ENCODE assay signal across 16 mouse cellular contexts in the genomic region with DNA sequence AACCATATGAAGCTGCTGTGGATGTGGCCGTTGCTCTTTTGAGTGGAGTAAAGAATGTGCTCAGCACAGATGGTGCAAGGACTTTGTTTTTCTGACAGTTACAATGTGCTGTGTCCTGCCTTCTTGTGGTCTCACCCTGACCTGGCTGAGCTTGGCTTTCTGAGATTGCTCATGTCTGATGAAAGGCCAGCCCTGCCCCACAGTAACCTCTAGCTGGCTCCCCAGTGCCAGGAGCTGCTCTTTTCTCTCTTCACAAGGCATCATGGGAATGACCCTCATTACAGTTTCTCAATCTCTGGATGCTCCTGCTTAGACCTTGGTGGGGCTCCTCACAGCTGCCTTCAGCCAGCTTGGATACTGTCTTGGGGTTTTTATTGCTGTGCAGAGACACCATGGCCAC.
DNase-seq lines count a peak whose midpoint lies in the region.
"Had no signal": no experiment of that assay in that cellular context is flagged by ENCODE, and none has a peak within 500 bp of the region (broad histone marks: within the 10 kb centered on the region; RNA-seq: fewer than 3 reads in every experiment).

No protein-coding gene starts in this region.

- peak; percentile 9 for DNase-seq in adrenal gland, postnatal 10 days
- DNase-seq in adrenal gland, adult 18-20 months (ENCODE audit: low spot score in 2 of 2): no peak
- DNase-seq in 3T3-L1 (ENCODE audit: low read depth, low spot score) (peak; percentile 29), NIH3T3 (ENCODE audit: low read depth) (peak; percentile 27)
- peak; percentile 8 to 65 for DNase-seq in adrenal gland, postnatal 36 days
- no peak for DNase-seq in cerebellum, adult 9-11 months
- DNase-seq: cerebellum, adult 18-20 months; cerebellum, adult 9-10 months; cerebellum, postnatal 25 days; forebrain, postnatal 0 days; gastrocnemius, adult 2 months; gastrocnemius, postnatal 14 days; heart, adult 18-20 months; heart, postnatal 14 days; heart, postnatal 4 days; kidney, adult 18-20 months had no signal

Comparison
In these comparisons a context has a peak if more than half of its experiments do, and no peak if none do; other contexts are left out.
1. DNase-seq: peak in adrenal gland, postnatal 10 days (single experiment), 3T3-L1 (single experiment), NIH3T3 (single experiment) and adrenal gland, postnatal 36 days (2 of 2); none in adrenal gland, adult 18-20 months (0 of 2) and cerebellum, adult 9-11 months (single experiment).